Mouse (Mus musculus) neutrophil, adult 5-6 weeks (primary cell): ENCODE measurements around the gene Zmym4. TPM values are rescaled to one million over a fixed set of nuclear protein-coding genes. Genes with fewer than 3 reads are reported as not detected.
"Not testable (repeated sequence)": the region's sequence is repeated elsewhere in the genome, so short reads cannot be mapped to it uniquely, and the experiment has no call there.

ENCODE experiments used
- ATAC-seq: fragments of 151-379, 151-347 bp; 2 replicates; pipeline ENCODE4 v1.8.0; 2017; ENCODE audit warnings: mild to moderate bottlenecking, moderate TSS enrichment; ENCODE audit not compliant: insufficient number of reproducible peaks, poor library complexity, low FRiP score, severe bottlenecking; ENCODE audit errors: extremely low read depth
- total RNA-seq: library from RNA; stranded (forward); fragments of 200-1000 nt; gene quantifications from 2 replicates; pipeline ENCODE4 v1.2.3, GENCODE M21; 2017

Zmym4 gene
- total RNA-seq, 1 experiment from 2014 or later = 40.6 TPM

DNA sequence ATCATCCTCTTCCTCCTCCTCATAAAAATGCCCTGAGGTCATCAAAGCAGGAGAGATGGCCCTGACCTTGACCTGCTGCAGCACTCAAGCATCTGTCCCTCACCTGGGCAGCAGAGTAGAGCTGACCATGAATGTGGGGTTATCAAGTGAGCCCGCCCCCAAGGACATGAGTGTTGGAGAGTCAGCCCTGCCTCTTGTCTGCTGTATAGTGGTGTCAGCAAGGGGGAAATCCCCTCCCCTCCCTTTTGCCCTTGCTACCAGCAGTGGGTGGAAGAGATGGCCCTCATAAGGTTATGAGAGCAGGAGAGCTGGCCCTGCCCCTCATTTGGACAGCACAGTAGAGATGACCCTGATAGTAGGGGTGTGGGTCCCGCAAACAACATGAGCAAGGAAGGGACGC lies 10.5 kb downstream of the Zmym4 start:
- no peak for ATAC-seq

DNA sequence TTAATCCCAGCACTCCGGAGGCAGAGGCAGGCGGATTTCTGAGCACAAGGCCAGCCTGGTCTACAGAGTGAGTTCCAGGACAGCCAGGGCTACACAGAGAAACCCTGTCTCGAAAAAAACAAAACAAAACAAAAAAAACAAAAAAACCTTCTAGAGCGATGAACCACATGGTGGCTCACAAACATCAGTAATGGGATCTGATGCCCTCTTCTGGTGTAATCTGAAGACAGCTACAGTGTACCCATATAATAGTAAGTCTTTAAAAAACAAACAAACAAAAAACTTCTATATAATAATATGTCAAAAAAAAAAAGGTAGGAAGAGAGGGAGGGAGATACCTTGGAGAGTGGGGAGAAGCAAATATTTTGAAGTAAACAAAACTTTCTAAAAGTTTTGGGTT lies 17.1 kb downstream of the Zmym4 start:
- ATAC-seq = not testable (repeated sequence)

GRCm38 (mm10) chr4:126943421-126943820 lies 24.5 kb downstream of the Zmym4 start:
- no peak for ATAC-seq

DNA sequence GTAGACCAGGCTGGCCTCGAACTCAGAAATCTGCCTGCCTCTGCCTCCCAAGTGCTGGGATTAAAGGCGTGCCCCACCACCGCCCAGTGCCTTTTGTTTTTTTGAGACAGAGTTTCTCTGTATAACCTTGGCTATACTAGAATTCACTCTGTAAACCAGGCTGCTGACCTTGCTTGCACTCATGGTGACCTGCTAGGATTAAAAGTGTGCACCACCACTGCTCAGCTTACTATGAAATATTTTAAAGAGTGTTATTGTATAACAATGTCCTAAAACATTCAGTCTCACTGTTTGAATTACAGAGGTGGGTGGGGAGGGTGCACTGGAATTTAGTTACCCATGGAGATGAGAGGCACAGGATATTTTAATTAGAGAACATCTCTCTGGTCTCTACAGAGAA lies 25.1 kb downstream of the Zmym4 start:
- ATAC-seq = no peak

- no peak for ATAC-seq
These were observed 40.2 kb downstream of the Zmym4 start for GRCm38 (mm10) chr4:126927701-126928100.

- ATAC-seq = no peak
These were observed 78.1 kb downstream of the Zmym4 start for GRCm38 (mm10) chr4:126889879-126890278.

GRCm38 (mm10) chr4:126885953-126886352 lies 82.0 kb downstream of the Zmym4 start:
- ATAC-seq = no peak

DNA sequence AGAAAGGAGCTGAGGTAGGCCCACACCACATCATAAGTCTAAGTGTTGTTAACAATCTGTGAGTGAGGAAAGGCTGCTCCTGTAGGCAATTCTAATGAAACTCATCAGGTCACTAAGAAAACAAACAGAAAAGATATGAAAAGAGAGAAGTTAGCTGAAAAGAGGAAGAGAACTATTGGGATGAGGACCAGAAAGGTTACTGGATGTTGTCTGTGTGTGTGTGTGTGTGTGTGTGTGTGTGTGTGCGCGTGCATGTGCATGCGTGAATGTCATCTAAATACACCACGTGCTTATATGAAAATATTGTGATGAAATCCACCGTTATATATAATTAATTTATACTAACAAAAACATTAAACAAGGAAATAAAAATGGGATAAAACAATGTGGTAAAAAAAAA lies 84.3 kb downstream of the Zmym4 start:
- no peak for ATAC-seq

GRCm38 (mm10) chr4:126879560-126880275 lies 88.2 kb downstream of the Zmym4 start:
- no peak for ATAC-seq

GRCm38 (mm10) chr4:126872717-126873116 lies 95.2 kb downstream of the Zmym4 start:
- ATAC-seq = no peak

GRCm38 (mm10) chr4:126868699-126869098 lies 99.2 kb downstream of the Zmym4 start:
- ATAC-seq = no peak

DNA sequence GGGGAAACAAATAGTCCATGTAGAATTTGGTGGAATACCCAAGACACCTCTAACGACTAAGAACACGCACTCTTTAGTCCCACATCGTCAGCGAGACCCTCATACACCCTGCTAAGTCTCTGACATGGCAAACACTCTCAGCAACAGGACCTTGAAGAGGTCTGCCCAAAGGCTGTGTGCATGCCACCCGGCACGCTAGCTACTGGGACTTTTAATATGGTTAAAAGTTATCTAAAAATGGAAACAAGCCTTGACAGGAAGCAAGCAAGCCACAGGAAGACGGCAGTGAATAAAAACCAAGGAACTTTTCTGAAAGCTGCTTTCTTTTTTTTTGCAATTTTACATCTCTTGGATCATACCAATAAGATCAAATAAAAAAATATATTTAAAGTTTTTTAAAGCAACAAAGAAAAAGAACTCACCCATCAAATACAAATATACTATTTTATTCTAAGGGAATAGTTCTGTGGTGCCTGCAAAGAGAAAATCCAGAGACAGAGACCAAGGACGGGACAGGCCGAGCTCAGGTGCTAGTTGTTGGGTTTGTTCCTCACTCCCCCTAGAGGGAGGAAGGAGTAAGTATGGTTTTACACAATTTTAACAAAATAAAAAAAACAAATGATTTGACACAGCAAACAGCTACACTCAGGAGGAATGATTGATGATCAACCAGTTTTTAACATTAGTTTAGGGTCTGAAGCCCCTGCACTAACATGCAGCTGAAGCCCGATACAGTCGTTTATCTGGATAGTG lies 106.2 kb downstream of the Zmym4 start:
- ATAC-seq = 0 out of 2 replicates have a peak, but pooled peaks have one; percentile 44

DNA sequence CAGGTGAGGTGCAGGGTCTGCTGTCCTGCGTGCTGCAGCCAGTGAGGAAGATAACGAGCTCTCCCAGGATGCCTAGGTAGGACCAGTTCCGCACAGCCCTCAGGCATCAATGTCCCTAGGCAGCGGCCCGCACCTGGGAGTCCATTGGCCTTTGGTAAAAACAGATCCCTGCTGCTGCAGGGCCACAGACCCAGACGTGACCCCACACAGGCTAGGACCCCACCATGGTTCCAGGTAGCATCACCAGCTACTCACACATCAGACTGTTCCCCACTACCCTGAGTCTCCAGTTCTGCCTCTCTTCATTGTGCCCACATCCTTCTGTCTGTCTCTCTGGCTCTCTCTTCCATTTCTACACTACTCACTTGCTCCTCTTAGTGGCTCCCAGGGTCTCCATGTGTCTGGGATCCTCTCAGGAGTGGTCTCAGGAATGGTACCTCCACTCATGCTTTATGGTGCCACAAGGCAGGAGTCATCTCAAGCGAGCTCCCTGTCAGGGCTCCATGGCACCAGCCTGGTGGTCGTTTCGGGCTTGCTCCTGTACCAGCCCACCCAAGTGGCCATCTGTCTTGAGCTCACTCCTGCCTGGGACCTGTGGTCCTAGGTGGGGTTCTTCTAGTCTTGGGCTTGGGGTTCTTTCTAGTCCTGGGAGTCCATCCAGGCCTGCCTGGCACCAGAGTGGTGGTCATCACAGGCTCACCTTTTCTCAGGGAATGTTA lies 107.5 kb downstream of the Zmym4 start:
- ATAC-seq = no peak

GRCm38 (mm10) chr4:126852971-126853370 lies 115.0 kb downstream of the Zmym4 start:
- no peak for ATAC-seq

GRCm38 (mm10) chr4:126850778-126851080 lies 117.2 kb downstream of the Zmym4 start:
- no peak for ATAC-seq

- no peak for ATAC-seq
These were observed 117.7 kb downstream of the Zmym4 start for GRCm38 (mm10) chr4:126850019-126850777.

DNA sequence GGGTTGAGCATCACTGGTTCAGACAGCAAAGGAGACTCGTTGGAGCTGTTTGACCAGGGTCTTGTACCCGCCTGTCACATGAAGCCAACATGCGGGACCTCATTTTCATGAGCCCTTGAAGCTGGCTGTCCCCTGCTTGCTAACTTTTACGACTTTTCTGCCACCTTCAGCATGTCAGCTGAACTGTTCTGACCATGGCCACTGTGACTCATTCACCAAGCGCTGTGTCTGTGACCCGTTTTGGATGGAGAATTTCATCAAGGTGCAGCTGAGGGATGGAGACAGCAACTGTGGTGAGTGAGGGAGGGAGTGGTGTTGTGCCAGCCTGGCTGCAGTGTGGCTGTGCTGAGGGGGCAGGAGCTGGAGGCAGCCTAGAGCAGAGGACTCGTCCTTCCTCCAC lies 121.0 kb downstream of the Zmym4 start:
- ATAC-seq = no peak

DNA sequence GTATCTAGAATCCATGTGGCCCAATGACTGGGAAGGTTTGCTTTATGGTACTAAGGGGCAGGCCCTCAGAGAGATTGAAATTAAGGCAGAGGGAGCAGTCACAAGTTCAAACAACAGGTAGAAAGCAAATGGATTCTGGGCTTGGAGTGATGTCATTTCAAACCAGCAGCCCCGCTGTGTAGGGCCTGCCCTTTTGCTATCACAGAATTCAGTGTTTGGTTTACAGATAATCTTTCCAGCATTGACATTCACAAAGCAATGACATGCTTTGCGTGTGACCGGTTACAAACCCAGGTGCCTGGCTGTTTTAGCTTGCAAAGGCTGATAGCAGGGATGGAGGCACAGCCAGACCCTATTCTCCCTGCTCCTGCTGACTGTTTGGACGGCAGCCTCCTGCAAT lies 122.3 kb downstream of the Zmym4 start:
- ATAC-seq = no peak

GRCm38 (mm10) chr4:126842911-126843310 lies 125.0 kb downstream of the Zmym4 start:
- ATAC-seq = no peak
